Mouse (Mus musculus): ENCODE results near the gene Myh9.
A peak's percentile ranks its signal among the peaks of the same experiment; 100 is the strongest.

Gene Myh9

DNA sequence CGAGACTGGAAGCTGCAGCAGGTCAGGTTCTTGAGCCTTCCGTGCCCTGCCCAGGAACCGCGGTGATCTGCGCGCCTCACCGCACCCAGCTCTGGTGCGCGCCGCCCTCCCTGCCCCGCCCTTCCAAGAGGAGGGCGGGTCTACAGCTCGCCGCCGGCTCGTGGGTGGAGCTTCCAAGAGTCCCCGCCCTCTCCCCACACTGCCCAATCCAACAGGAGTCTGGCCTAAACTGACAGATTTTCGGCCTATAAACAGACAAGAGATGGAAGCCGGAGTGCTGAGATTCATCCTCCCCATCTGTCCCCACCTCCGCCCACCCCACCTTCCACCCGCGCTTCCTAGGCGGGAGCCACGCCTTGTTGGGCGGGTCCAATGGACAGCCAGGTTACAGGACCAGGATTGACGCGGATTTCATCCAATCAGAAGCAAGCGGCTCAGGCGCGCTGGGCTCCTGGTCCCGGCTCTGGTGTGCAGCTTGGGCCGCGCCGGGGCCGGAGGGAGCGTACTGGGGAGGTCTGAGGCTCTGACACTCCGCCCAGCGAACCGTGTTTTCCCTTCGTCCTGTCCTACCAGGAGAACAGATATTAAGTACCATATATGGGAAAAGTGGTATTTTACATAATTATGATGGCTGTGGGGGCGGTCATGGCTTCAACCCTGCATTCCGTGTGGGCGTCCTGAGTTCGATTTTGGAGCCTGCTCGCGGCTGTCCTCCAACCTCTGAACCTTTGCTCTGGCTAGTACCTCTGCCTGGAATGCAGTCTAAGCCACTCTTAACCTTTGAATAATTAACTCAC, at the start of gene Myh9:
Gene Myh9 (minus strand): TSS at position 129 of the 797 bp plus-strand sequence.
- peak; percentile 100 for DNase-seq (ENCODE audit: inconsistent age in 2 of 2, low spot score in 1 of 2)

DNA sequence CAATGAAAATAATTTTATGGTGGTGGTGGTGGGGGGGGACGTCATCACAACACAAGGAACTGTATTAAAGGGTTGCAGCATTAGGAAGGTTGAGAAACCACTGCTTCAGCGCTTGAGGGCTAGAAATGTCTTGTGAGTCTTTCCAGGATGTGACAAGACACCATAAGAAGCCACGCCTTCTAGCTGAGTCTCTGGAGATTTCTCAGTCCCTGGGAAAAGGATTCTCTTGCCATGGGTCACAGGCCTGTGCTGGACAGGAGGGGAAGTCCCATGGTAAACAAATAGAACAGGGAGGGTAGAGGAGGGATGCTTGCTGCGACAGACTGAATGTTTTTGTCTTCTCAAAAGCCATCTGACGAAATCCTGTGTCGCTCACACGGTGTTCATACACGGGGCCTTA, 49.8 kb upstream of the Myh9 start:
- no peak for DNase-seq (ENCODE audit: inconsistent age in 2 of 2, low spot score in 1 of 2)

DNA sequence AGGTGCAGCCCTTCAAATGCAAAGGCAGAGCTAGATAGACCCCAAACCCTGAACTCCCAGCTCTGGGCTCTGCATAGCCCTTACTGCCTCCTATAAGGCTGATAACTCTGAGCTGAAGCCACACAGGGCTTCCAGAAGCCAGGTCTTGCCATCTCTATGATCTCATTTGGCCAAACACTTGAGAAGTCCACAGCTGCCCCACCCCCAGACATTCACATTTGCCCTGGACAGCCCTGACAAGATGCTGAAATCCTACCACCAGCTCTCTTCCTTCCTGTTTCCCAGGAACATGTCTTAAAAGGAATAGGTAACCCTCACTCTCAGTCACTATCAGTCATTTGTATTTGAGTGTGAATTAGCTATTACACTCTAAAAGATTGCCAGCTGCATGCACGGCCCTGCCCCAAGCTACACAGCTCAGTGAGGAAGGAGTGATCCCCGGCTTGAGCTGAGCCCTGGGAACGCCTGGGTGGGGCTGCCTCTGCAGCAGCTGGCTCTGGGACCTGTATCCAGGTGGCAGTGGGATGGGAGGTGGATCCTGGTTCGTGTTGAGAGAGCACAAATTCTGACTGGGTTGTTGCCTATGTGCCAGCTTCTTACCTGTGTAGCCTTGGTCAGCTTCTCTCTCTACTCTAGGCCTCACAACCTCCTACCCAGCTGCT, 47.9 kb upstream of the Myh9 start:
- DNase-seq (ENCODE audit: inconsistent age in 2 of 2, low spot score in 1 of 2), result no peak

DNA sequence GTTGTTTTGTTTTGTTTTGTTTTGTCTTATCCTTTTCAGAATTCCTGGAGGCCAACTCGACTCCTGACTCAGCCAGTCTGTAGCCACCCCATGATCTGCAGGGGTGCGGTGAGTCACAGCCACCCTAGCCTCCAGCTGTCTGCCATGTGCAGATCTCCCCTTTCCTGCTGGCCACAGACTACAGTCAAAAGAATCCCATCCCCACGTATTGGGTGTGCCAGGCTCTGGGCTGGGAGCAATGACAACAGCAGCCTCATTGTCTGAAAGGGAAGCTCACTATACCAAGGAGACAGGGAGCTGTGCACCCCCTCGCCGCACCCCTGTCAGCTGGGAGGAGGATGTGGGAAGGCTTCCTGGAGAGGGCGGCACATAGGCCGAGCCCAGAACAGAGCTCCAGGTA, 46.3 kb upstream of the Myh9 start:
- peak; percentile 73 to 83 for DNase-seq (ENCODE audit: inconsistent age in 2 of 2, low spot score in 1 of 2)

DNA sequence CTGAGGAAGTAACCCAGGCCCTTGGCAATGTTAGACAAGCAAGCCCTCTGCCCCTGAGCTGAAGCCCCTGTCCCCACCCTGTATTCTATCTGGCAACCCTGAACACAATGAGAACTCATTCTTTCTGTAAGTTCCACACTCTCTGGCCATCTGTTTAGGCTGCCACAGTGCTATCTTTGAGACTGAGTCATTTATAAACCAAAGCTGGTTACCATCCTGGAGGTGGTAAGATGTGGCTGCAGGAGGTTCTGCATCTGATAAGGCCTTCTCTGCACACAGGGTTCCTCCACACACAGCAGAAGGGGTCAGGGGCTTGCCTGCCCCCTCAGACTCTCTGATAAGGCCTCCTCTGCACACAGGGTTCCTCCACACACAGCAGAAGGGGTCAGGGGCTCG, 45.1 kb upstream of the Myh9 start:
- no peak for DNase-seq (ENCODE audit: inconsistent age in 2 of 2, low spot score in 1 of 2)

DNA sequence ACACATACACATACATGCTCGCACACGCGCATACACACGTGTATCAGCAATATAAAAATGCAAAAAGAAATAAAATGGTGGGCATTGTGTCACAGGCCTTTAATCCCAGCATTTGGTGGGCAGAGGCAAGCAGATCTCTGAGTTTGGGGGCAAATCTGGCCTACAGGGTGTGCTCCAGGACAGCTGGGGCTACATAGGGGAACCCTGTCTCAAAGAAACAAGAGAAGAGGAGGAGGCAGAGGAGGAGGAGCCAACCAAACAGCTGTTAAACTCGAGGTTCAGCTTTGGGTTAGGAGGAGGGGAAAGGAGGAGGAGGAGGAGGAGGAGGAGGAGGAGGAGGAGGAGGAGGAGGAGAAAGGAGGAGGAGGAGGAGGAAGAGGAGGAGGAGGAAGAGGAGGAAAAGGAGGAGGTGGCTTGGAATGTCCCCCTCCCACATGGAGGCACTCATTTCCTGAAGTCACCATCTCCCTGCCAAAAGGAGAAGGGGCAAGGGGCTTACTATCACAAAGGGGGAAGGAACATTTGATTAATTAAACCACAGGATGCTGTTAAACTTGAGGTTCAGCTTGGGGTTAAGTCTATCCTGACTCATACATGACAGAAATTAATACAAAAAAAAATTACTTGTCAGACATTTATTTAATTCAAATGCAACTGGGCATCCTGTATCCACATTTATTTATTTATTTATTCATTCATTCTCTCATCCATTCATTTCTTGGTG, 44.6 kb upstream of the Myh9 start:
- DNase-seq (ENCODE audit: inconsistent age in 2 of 2, low spot score in 1 of 2), result no peak

DNA sequence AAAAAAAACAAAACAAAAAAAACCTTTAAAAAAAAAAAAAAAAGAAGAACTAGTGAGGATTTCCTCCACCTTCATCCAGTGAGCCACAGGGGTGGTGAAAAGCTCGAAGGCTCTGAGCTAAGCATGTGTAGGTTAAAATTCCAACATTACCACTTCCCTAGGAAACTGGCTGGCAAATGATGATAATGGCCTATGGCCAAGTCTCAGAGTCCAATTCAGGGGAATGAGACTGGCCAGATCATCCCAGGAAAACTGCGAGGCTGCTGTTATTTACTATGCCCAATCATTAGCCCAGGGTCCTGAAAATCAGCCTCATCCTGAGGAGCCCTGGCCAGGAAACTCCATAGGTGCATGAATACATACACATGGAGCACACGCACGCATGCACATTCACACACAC, 44.0 kb upstream of the Myh9 start:
- no peak for DNase-seq (ENCODE audit: inconsistent age in 2 of 2, low spot score in 1 of 2)

DNA sequence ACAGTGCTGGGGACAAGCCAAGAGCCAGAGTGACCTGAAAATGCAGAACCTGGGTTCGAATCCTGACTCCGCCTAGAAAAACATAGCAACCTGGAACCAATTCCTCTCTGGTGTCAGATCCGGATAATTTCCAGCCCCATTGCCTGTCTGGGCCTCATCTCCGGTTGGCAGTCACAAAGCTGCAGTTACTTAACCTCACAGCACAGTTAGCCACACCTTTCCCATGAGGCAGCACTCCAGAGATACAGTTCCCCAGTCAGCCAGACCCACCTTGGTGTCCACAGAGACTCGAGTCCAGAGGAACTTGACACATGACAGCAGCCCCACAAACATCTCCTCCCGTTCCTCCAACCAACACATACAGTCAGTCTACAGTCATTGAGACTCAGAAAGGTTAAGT, 43.2 kb upstream of the Myh9 start:
- DNase-seq (ENCODE audit: inconsistent age in 2 of 2, low spot score in 1 of 2), result no peak

DNA sequence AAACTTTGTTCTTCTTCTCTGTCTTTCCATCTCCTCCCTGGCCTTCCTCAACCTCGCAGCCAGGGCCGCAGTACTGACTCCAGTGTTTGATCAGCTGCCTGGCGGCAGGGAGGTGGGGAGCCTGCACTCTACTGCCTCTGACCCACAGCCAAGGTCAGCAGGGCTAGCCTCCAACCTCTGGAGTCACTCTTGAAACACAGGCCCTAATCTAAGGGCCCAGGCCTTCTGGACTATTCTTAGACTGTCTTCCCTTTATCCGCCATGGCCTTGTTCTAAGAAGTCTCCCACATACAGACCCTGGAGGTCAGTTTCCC, 41.7 kb upstream of the Myh9 start:
- DNase-seq (ENCODE audit: inconsistent age in 2 of 2, low spot score in 1 of 2), result peak in 1 of 2 experiments; percentile 63

DNA sequence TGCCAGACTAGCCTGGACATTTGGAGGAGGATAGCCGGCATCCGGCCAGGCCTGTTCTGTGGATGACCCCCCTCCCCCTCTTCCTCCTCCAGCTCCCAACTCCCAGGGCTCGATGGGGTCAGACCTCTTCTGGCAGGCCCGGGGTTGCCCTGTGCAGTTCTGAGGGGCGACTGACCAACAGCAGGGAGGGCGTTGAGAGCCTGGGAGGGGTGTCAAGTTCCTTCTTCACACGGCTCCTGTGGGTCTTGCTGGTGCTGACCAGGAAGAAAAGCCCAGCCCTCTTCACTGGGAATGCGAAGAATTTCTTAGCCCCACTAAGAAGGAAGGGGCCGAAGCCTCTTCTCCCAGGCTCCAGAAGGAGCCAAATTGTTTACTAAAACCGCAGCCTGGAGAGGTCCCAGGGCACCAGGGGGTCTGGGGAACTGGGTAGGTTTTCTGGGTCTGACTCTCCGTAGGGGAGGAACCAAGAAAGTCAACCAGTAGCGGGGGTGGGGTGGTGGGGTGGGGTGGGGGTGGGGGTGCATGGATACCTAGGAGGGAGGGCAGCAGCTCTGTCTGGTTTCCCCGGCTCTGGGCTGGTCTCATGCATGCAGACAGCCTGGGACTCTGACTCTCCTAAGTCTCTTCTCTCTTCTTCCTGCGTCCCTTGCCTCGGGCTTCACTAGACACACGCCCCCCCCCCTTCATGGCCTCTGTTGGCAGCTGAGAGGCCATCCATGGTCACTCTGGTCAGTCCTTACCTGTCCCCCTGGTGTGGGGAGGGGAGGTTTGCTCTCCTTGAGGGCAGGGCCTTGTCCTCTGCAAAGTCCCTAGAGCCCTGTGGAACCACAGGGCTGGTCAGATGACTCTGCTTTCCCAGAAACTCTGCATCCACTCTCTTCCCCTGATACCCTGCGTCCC, 41.1 kb upstream of the Myh9 start:
- no peak for DNase-seq (ENCODE audit: inconsistent age in 2 of 2, low spot score in 1 of 2)

DNA sequence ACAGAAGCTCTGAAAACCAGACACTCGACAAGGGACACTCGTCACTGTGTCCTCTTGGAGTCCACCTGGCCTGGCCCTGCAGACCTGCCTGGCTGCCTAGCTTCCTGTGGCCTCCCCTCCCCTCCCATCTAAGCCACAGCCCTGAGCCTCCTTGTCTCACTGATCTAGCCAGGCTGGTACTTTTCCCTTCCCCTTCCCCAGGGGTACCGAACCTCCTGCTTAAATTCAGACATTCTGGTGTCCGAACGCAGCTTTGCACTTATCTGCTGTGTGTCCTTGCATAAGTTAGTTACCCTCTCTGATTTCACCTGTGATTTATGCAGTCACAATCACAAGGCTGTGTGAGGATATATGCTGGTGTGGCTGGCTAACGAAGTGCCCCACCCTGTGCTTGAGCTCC, 40.3 kb upstream of the Myh9 start:
- no peak for DNase-seq (ENCODE audit: inconsistent age in 2 of 2, low spot score in 1 of 2)

DNA sequence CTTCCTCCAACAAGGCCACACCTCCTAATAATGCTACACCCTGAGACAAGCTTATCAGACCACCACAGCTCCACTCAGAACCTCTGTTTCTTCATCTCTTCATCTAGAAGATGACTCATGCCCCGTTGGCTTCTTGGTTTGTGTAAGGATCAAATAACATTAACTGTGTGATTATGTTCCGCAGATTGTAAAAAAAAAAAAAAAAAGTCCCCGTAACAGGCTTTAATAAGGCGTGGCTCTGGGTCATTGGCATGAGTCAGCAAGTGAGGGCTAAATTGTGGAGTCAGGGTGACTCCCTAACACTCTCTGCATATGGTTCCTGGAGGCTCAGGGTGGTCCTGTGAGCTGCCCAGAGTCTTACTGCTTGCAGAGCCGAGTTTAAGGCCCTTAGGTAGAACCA, 39.7 kb upstream of the Myh9 start:
- peak in 1 of 2 experiments; percentile 67 for DNase-seq (ENCODE audit: inconsistent age in 2 of 2, low spot score in 1 of 2)

DNA sequence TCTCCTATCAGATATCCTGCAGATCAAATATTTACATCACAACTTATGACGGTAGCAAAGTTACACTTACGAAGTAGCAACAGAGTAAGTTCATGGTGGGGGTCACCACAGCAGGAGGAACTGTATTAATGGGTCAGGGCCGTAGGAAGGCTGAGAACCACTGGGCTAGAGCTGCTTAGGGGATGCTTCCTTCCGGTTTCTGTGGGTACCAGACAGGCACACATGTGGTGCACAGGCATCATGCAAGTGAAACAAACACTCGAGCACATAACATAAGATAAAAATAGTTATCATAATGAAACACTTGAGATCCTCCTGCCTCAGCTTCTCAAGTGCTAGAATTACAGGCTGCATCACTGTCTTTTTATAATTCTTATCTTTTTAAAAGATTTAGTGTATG, 38.8 kb upstream of the Myh9 start:
- no peak for DNase-seq (ENCODE audit: inconsistent age in 2 of 2, low spot score in 1 of 2)

DNA sequence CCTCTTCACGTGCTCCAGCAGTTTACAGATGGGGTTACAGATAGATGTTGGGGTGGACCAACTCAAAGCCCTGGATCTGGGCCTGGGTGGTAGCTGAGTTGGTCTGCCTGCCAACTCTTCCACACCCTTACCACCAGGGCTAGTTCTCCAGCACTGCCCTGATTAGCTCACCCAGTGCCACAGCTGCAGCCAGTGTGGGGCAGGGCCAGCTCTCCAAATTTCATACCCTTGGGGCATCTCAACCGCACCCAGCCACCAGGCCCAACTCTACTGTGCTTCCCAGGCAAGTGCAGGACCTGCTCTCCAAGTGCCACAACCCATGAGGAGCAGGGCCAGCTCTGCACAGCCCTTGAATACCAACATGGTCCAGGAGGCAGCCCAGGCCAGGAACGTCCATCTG, 37.8 kb upstream of the Myh9 start:
- no peak for DNase-seq (ENCODE audit: inconsistent age in 2 of 2, low spot score in 1 of 2)

DNA sequence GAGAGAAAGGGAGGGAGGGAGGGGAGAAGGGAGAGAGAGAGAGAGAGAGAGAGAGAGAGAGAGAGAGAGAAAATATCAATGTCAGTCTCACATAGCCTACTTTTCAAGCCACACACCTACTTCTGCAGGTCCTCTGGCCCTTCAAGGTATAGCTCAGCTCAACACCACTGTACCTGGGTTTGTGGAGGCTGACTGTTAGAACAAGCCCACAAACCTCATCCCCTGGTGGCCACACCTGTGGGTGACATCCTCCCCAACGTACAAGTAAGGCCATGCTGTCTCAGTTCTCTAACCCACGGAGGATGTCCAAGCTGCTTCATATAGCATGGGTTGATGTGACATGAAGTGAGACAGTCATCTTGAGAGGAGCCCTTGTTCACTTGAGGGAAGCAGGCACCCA, 35.2 kb upstream of the Myh9 start:
- no peak for DNase-seq (ENCODE audit: inconsistent age in 2 of 2, low spot score in 1 of 2)

DNA sequence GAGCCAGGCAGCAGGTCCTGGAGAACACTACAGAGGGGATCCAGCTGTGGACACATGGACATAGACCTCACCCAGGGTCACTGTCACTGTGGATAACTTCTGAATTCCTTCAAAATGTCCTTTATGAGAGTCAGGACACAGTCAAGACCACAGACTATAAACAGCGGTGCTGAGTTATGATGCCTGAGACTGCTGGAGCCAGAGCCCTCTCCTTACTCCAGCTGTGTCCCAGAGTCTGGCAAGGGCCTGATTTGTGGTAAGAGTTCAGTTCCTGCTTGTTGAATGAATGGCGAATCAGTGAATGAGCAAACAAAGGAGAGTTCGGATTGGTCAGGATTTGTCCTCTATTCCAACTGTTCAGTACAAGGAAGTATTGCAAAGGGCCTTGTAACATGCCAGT, 34.7 kb upstream of the Myh9 start:
- no peak for DNase-seq (ENCODE audit: inconsistent age in 2 of 2, low spot score in 1 of 2)

DNA sequence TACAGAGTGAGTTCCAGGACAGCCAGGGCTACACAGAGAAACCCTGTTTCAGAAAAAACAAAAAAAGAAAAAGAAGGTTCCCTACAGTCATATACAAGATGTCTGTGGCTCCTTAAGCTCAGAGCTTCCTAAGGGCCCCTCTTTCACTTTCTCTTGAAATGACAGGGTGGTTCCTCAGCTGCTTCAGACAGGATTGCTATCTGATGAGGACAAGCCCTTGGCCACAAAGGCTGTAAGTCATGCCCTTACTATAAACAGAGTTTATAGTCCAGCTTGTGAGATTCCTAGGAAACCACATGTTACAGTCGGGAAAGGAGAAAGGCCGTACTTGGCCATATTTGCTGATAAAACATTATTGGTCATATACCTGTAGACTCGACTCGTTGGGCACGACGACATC, 34.0 kb upstream of the Myh9 start:
- DNase-seq (ENCODE audit: inconsistent age in 2 of 2, low spot score in 1 of 2), result no peak

DNA sequence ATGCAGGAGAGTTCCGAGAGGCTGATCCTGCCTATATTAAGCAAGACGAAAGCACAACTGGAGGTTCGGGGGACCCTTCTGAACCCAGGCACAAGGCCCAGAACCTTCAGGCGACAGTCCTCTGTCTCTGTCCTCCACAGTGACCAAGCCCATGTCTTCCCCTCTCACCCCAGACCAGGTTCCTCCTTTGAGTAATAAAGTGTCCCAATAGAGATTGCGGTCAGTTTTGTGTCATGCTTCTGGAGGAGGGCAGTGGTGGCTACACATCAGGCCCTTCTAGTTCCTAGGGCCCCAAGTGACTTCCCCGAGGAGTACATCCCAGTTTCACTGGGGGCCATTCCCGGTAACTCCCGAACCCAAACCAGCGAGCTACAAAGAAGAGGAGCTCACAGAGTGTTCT, 32.8 kb upstream of the Myh9 start:
- no peak for DNase-seq (ENCODE audit: inconsistent age in 2 of 2, low spot score in 1 of 2)

DNA sequence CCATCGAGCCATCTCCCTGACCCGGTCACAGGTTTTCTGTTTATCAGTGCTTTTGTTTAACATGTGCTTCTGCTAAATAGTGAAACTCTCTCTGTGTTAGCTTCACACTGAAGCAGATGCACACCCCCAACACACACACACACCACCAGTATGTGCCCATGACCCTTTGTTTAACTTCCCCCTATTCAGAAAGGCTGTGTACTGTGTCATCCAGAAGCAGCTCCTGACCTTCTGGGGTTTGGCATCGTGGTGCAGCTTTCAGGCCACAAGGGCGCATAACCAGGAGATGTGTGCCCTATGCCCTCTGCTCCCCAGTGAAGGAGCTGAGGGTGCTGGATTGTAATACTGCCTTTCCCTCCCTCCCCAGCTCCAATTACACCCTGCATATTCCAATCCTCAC, 32.3 kb upstream of the Myh9 start:
- peak in 1 of 2 experiments; percentile 78 for DNase-seq (ENCODE audit: inconsistent age in 2 of 2, low spot score in 1 of 2)

DNA sequence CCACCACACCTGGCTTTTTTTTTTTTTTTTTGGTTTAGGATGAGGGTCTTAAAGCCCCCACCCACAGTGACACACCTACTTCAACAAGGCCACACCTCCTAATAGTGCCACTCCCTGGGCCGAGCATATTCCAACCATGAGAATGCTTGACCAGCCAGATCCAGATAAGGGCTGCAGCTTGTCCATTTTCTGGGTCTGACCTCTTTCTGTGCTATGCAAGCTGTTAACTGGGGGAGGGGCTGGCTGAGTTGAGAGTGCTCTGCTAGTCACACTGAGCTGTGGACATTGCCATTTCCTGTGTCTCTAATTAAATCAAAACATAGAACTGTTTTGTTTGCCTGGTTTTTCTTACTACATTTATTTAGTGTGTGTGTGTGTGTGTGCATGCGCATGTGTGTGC, 31.6 kb upstream of the Myh9 start:
- no peak for DNase-seq (ENCODE audit: inconsistent age in 2 of 2, low spot score in 1 of 2)

DNA sequence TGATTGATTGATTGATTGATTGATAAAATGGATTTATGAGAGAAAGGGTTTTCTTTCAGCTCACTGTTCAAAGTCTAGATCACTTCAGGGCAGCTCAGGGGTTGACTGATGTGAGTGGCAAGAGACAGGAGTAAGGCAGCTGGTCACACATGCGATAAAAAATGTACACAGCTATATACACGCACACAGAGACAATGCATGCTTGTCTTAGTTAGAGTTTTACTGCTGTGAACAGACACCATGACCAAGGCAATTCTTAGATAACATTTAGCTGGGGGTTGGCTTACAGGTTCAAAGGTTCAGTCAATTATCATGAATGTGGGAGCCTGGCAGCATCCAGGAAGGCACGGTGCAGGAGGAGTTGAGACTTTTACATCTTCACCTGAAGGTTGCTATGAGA, 31.0 kb upstream of the Myh9 start:
- DNase-seq (ENCODE audit: inconsistent age in 2 of 2, low spot score in 1 of 2), result no peak
